Mouse (Mus musculus) liver, embryonic 11.5 days (tissue): ENCODE measurements around the gene Arl8b. TPM values are rescaled to one million over a fixed set of nuclear protein-coding genes. Genes with fewer than 3 reads are reported as not detected.

Experiments
- ATAC-seq: fragments of 200-750 bp; cut with Nextera tagmentation; replicated peaks from 2 replicates; pipeline ENCODE4 v1.8.0; 2017; ENCODE audit warnings: moderate number of reproducible peaks, mild to moderate bottlenecking, moderate TSS enrichment, moderate library complexity; ENCODE audit not compliant: low FRiP score
- DNase-seq: peaks from one replicate; pipeline ENCODE4 v3.0.0-alpha.2; 2017; ENCODE audit warnings: low spot score
- H3K27ac ChIP-seq: fragments of 300-500 bp; sonication (generic); 2 replicates; pipeline ENCODE4 v1.5.1; 2014; ENCODE audit warnings: mild to moderate bottlenecking, low read depth, low read length, control low read depth
- H3K27me3 ChIP-seq: fragments of 300-500 bp; sonication (generic); replicated peaks from 2 replicates; pipeline ENCODE4 v1.6.1; 2014; ENCODE audit warnings: low read length, mixed read lengths; ENCODE audit not compliant: control insufficient read depth, insufficient read depth
- H3K36me3 ChIP-seq: fragments of 300-500 bp; sonication (generic); 2 replicates; pipeline ENCODE4 v1.6.1; 2014; ENCODE audit warnings: mild to moderate bottlenecking, low read length, moderate library complexity, mixed read lengths; ENCODE audit not compliant: control insufficient read depth, insufficient read depth
- H3K4me1 ChIP-seq: fragments of 300-500 bp; sonication (generic); replicated peaks from 2 replicates; pipeline ENCODE4 v1.6.1; 2014; ENCODE audit warnings: low read length, mixed read lengths; ENCODE audit not compliant: control insufficient read depth, insufficient read depth
- H3K4me2 ChIP-seq: fragments of 300-500 bp; sonication (generic); 2 replicates; pipeline ENCODE4 v1.6.1; 2014; ENCODE audit warnings: mild to moderate bottlenecking, control low read depth, moderate library complexity
- H3K4me3 ChIP-seq: fragments of 300-500 bp; sonication (generic); 2 replicates; pipeline ENCODE4 v1.5.1; 2014; ENCODE audit warnings: low read depth, low read length, control low read depth
- H3K9ac ChIP-seq: fragments of 300-500 bp; sonication (generic); 2 replicates; pipeline ENCODE4 v1.6.1; 2014; ENCODE audit warnings: low read depth, low read length, control low read depth
- H3K9me3 ChIP-seq: fragments of 300-500 bp; sonication (generic); 2 replicates; pipeline ENCODE4 v1.6.1; 2016; ENCODE audit warnings: low read length, inconsistent platforms, mixed read lengths; ENCODE audit not compliant: control insufficient read depth
- WGBS: fragments of 180-500 bp; shearing (Covaris S2); extraction: QIAGEN DNeasy Blood & Tissue Kit; methylation state at CpG from one replicate; pipeline ENCODE4 v1.1.7; 2014; 5-methylcytosine and 5-hydroxymethylcytosine counted together
- polyA plus RNA-seq: library from polyadenylated mRNA; unstranded; fragments of >200 nt; fragmentation: Nextera tagmentation; extraction: Ambion mirVana; gene quantifications from 2 replicates; pipeline ENCODE4 v1.2.1, GENCODE M21; 2014

The Arl8b gene
- polyA plus RNA-seq, 1 experiment from 2014 or later: 64.1 TPM

GRCm38 (mm10) chr6:108754376-108754775 is 28.5 kb upstream of the Arl8b start:
- no peaks in the 10 kb centered on the region for H3K36me3 ChIP-seq
- no peak overlapping the region for H3K9ac ChIP-seq
- no peak overlapping the region for H3K4me2 ChIP-seq
- H3K9me3 ChIP-seq: no peaks in the 10 kb centered on the region
- H3K27ac ChIP-seq: no peak overlapping the region
- no peak overlapping the region for H3K4me3 ChIP-seq
- no peaks in the 10 kb centered on the region for H3K4me1 ChIP-seq
- ATAC-seq (no peak), DNase-seq (no peak)
- H3K27me3 ChIP-seq: no peaks in the 10 kb centered on the region
- 95% methylated on average over 1 of the region's 1 CpGs for WGBS

- Histone ChIP-seq H3K27ac (no peak overlapping the region), H3K4me1 (no peaks in the 10 kb centered on the region), H3K4me2 (no peak overlapping the region), H3K27me3 (no peaks in the 10 kb centered on the region), H3K36me3 (no peaks in the 10 kb centered on the region), H3K9me3 (no peaks in the 10 kb centered on the region), H3K9ac (no peak overlapping the region), H3K4me3 (no peak overlapping the region)
- no peak for ATAC-seq
- DNase-seq: no peak
- WGBS: 79% methylated on average over 7 of the region's 7 CpGs
These were observed 27.0 kb upstream of the Arl8b start for GRCm38 (mm10) chr6:108755936-108756335.

- H3K9ac ChIP-seq: no peak overlapping the region
- H3K36me3 ChIP-seq: no peaks in the 10 kb centered on the region
- H3K27ac ChIP-seq: no peak overlapping the region
- DNase-seq (no peak), ATAC-seq (no peak)
- no peak overlapping the region for H3K4me3 ChIP-seq
- WGBS: 81% methylated on average over 10 of the region's 10 CpGs
- no peak overlapping the region for H3K4me2 ChIP-seq
- H3K4me1 ChIP-seq: no peaks in the 10 kb centered on the region
- no peaks in the 10 kb centered on the region for H3K9me3 ChIP-seq
- no peaks in the 10 kb centered on the region for H3K27me3 ChIP-seq
These were observed 23.8 kb upstream of the Arl8b start for GRCm38 (mm10) chr6:108758997-108759697.

GRCm38 (mm10) chr6:108759698-108760039 is 23.2 kb upstream of the Arl8b start:
- Histone ChIP-seq H3K27ac (no peak overlapping the region), H3K36me3 (no peaks in the 10 kb centered on the region), H3K9ac (no peak overlapping the region), H3K4me2 (no peak overlapping the region), H3K9me3 (no peaks in the 10 kb centered on the region), H3K27me3 (no peaks in the 10 kb centered on the region), H3K4me1 (no peaks in the 10 kb centered on the region), H3K4me3 (no peak overlapping the region)
- WGBS: 79% methylated on average over 5 of the region's 5 CpGs
- no peak for ATAC-seq
- DNase-seq: no peak

GRCm38 (mm10) chr6:108770880-108771279 is 12.0 kb upstream of the Arl8b start:
- no peak overlapping the region for H3K27ac ChIP-seq

GRCm38 (mm10) chr6:108772913-108773312 is 10.0 kb upstream of the Arl8b start:
- DNase-seq (peak; percentile 50), ATAC-seq (0 out of 2 replicates have a peak, but pooled peaks have one; percentile 56)
- H3K9ac ChIP-seq: no peak overlapping the region
- H3K9me3 ChIP-seq: no peaks in the 10 kb centered on the region
- 0 out of 2 replicates have a peak, but pooled peaks cover 3% of the 10 kb centered on the region for H3K4me1 ChIP-seq
- H3K36me3 ChIP-seq: no peaks in the 10 kb centered on the region
- no peaks in the 10 kb centered on the region for H3K27me3 ChIP-seq
- WGBS: 15% methylated on average over 9 of the region's 9 CpGs
- no peak overlapping the region for H3K27ac ChIP-seq
- H3K4me2 ChIP-seq: no peak overlapping the region
- H3K4me3 ChIP-seq: no peak overlapping the region

More at GRCm38 (mm10) chr6:108770880-108771279, 12.0 kb upstream of the Arl8b start:
- no peaks in the 10 kb centered on the region for H3K27me3 ChIP-seq
- no peak overlapping the region for H3K4me3 ChIP-seq
- H3K4me1 ChIP-seq: no peaks in the 10 kb centered on the region
- no peak overlapping the region for H3K4me2 ChIP-seq
- WGBS: 73% methylated on average over 3 of the region's 3 CpGs
- DNase-seq (no peak), ATAC-seq (no peak)
- H3K9ac ChIP-seq: no peak overlapping the region
- H3K36me3 ChIP-seq: no peaks in the 10 kb centered on the region
- H3K9me3 ChIP-seq: no peaks in the 10 kb centered on the region

- H3K27ac ChIP-seq: no peak overlapping the region
- H3K4me1 ChIP-seq: 0 out of 2 replicates have a peak, but pooled peaks cover 3% of the 10 kb centered on the region
- ATAC-seq (no peak), DNase-seq (no peak)
- H3K9ac ChIP-seq: no peak overlapping the region
- H3K36me3 ChIP-seq: no peaks in the 10 kb centered on the region
- H3K4me3 ChIP-seq: no peak overlapping the region
- H3K4me2 ChIP-seq: no peak overlapping the region
- no peaks in the 10 kb centered on the region for H3K9me3 ChIP-seq
- H3K27me3 ChIP-seq: no peaks in the 10 kb centered on the region
- WGBS: 86% methylated on average over 6 of the region's 6 CpGs
These were observed 9.4 kb upstream of the Arl8b start for GRCm38 (mm10) chr6:108773480-108773879.

GRCm38 (mm10) chr6:108776274-108776673 is 6.6 kb upstream of the Arl8b start:
- H3K4me3 ChIP-seq: no peak overlapping the region
- H3K27ac ChIP-seq: no peak overlapping the region
- no peak overlapping the region for H3K4me2 ChIP-seq
- no peaks in the 10 kb centered on the region for H3K27me3 ChIP-seq
- H3K9ac ChIP-seq: no peak overlapping the region
- DNase-seq: no peak
- H3K36me3 ChIP-seq: no peaks in the 10 kb centered on the region
- ATAC-seq: no peak
- no peaks in the 10 kb centered on the region for H3K9me3 ChIP-seq
- H3K4me1 ChIP-seq: 0 out of 2 replicates have a peak, but pooled peaks cover 3% of the 10 kb centered on the region

GRCm38 (mm10) chr6:108777560-108778287 is 5.2 kb upstream of the Arl8b start:
- WGBS: 48% methylated on average over 8 of the region's 8 CpGs
- H3K9me3 ChIP-seq: no peaks in the 10 kb centered on the region
- no peak; the same call in 1 of the 2 replicates for ATAC-seq
- H3K9ac ChIP-seq: no peak overlapping the region
- H3K27ac ChIP-seq: no peak overlapping the region
- no peak overlapping the region for H3K4me3 ChIP-seq
- H3K36me3 ChIP-seq: no peaks in the 10 kb centered on the region
- H3K27me3 ChIP-seq: no peaks in the 10 kb centered on the region
- H3K4me2 ChIP-seq: no peak overlapping the region
- 0 out of 2 replicates have a peak, but pooled peaks cover 3% of the 10 kb centered on the region for H3K4me1 ChIP-seq
- no peak for DNase-seq
